Mouse (Mus musculus): ENCODE measurements around the gene Abcg4.

The Abcg4 gene

GRCm38 (mm10) chr9:44286256-44286850 is 2.1 kb downstream of the Abcg4 start:
- DNase-seq (ENCODE audit: low spot score in 2 of 2): peak; percentile 42 to 55

- no peak for DNase-seq (ENCODE audit: low spot score in 2 of 2)
These were observed 5.2 kb downstream of the Abcg4 start for GRCm38 (mm10) chr9:44283183-44283582.

GRCm38 (mm10) chr9:44269973-44270372 is 18.4 kb downstream of the Abcg4 start:
- no peak for DNase-seq (ENCODE audit: low spot score in 2 of 2)

GRCm38 (mm10) chr9:44269077-44269476 is 19.3 kb downstream of the Abcg4 start:
- no peak for DNase-seq (ENCODE audit: low spot score in 2 of 2)

- DNase-seq (ENCODE audit: low spot score in 2 of 2): peak; percentile 23 to 34
These were observed 20.0 kb downstream of the Abcg4 start, which contains the start of gene Nlrx1 for GRCm38 (mm10) chr9:44268432-44268831. TSS of gene Nlrx1 (minus strand) at chr9:44268599.

GRCm38 (mm10) chr9:44268027-44268360 is 20.4 kb downstream of the Abcg4 start:
- DNase-seq (ENCODE audit: low spot score in 2 of 2): peak; percentile 78 to 81

GRCm38 (mm10) chr9:44267319-44268026 is 20.9 kb downstream of the Abcg4 start:
- DNase-seq (ENCODE audit: low spot score in 2 of 2): no peak

- no peak for DNase-seq (ENCODE audit: low spot score in 2 of 2)
These were observed 21.8 kb downstream of the Abcg4 start for GRCm38 (mm10) chr9:44266478-44267226.

- DNase-seq (ENCODE audit: low spot score in 2 of 2): no peak
These were observed 27.0 kb downstream of the Abcg4 start for GRCm38 (mm10) chr9:44261388-44261787.

GRCm38 (mm10) chr9:44259014-44259413 is 29.4 kb downstream of the Abcg4 start:
- DNase-seq (ENCODE audit: low spot score in 2 of 2): no peak

- DNase-seq (ENCODE audit: low spot score in 2 of 2): no peak
These were observed 32.2 kb downstream of the Abcg4 start for GRCm38 (mm10) chr9:44256213-44256612.

GRCm38 (mm10) chr9:44255136-44255521 is 33.3 kb downstream of the Abcg4 start:
- DNase-seq (ENCODE audit: low spot score in 2 of 2): no peak

- no peak for DNase-seq (ENCODE audit: low spot score in 2 of 2)
These were observed 33.8 kb downstream of the Abcg4 start for GRCm38 (mm10) chr9:44254508-44255135.

- no peak for DNase-seq (ENCODE audit: low spot score in 2 of 2)
These were observed 35.0 kb downstream of the Abcg4 start for GRCm38 (mm10) chr9:44253441-44253840.

- no peak for DNase-seq (ENCODE audit: low spot score in 2 of 2)
These were observed 37.1 kb downstream of the Abcg4 start, which contains the start of gene Pdzd3 for GRCm38 (mm10) chr9:44251314-44251713. TSS of gene Pdzd3 (minus strand) at chr9:44251471.

GRCm38 (mm10) chr9:44250445-44250844 is 38.0 kb downstream of the Abcg4 start:
- DNase-seq (ENCODE audit: low spot score in 2 of 2): no peak

GRCm38 (mm10) chr9:44249181-44250146 is 39.0 kb downstream of the Abcg4 start:
- DNase-seq (ENCODE audit: low spot score in 2 of 2): peak; percentile 60 to 64

GRCm38 (mm10) chr9:44247907-44248306 is 40.5 kb downstream of the Abcg4 start:
- DNase-seq (ENCODE audit: low spot score in 2 of 2): no peak

GRCm38 (mm10) chr9:44243621-44244020 is 44.8 kb downstream of the Abcg4 start:
- no peak for DNase-seq (ENCODE audit: low spot score in 2 of 2)

- no peak for DNase-seq (ENCODE audit: low spot score in 2 of 2)
These were observed 47.0 kb downstream of the Abcg4 start for GRCm38 (mm10) chr9:44241418-44241817.

GRCm38 (mm10) chr9:44240911-44241310 is 47.5 kb downstream of the Abcg4 start:
- DNase-seq (ENCODE audit: low spot score in 2 of 2): no peak

Measured in spleen, postnatal 36 days (tissue).